Mouse (Mus musculus): ENCODE measurements around the gene Celf2.

Celf2 gene

DNA sequence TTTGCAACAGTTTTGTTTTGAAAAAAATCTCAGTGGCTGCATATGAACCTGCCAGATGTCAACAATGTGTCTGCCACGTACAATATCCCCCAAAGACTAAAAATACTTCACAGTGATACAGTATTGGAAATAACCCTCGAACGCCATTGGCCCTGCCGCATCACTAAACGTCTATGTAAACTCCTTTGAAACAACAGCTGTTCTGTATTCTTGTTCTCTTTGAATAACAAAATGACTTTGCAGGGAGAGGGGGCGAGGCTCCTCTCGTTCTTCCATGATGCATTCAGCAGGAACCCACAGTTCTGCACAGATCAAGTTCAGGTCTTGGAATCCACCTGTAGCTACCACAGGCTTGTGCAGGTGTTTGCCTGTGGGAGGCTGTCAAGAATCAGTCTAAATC lies 597.4 kb downstream of the Celf2 start:
- DNase-seq (ENCODE audit: low read depth), result no peak

GRCm38 (mm10) chr2:6909921-6910320 lies 599.4 kb downstream of the Celf2 start:
- DNase-seq (ENCODE audit: low read depth), result peak; percentile 27

DNA sequence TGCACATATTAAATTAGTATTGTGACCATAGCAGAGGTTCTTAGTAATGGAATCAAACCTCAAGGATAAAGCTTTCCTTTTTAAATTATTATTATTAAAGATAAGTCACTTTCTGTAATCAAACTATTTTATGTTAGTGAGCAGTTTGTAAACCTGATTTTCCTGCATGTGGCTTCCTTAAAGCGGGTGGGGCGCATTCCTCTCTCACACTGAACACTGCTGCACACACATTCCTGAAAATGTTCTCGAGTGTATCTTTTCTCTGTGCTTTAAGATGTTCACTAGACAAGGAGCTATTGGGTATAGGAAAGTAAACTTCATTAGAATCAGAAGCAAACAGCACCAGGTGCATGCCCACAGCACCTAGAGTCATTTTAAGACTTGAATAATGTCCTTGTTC lies 605.0 kb downstream of the Celf2 start:
- DNase-seq (ENCODE audit: low read depth), result no peak

DNA sequence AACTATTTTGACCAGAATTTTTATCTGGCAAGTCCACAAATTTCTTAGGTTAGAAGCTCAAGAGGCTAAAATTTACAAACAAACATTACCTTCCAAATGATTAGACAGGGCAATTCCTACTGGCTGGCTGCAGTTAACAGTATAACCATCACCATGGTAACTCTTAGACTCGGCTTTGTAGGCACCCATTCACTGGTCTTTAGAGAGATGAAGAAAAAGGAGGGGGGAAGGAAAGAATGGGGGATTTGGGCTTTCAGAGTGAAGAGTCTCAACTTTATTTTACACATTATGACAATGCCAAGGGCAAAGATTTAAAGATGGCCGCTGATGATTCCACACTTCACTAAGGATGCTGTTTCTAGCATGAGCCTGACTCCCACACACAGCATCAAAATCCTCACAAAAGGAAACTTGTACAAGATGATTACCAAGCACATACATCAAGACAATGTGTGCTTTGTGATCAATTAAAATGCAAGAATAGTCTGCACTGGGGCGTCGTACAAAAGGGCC lies 606.1 kb downstream of the Celf2 start:
- DNase-seq (ENCODE audit: low read depth), result no peak

GRCm38 (mm10) chr2:6896896-6897295 lies 612.5 kb downstream of the Celf2 start:
- no peak for DNase-seq (ENCODE audit: low read depth)

DNA sequence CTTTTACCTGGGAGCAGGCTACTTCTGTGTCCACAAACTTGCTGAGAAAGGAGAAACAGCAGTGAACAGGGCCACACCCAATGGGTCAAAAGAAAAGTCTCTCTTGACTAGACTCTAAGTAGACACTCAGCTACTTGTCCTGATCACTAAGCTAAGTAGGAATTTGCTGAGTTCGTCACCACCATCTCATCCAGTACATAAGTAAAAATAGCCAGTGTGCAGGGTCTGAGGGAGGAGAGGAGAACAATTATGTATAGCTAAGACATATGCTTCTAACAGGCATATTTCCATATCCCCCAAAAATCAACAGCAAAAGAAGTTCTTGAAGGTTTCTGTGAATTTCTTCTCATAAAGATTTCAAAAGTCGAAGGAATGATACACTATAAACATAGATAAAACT lies 615.8 kb downstream of the Celf2 start:
- no peak for DNase-seq (ENCODE audit: low read depth)

- no peak for DNase-seq (ENCODE audit: low read depth)
Observed at GRCm38 (mm10) chr2:6893095-6893494, 616.3 kb downstream of the Celf2 start.

DNA sequence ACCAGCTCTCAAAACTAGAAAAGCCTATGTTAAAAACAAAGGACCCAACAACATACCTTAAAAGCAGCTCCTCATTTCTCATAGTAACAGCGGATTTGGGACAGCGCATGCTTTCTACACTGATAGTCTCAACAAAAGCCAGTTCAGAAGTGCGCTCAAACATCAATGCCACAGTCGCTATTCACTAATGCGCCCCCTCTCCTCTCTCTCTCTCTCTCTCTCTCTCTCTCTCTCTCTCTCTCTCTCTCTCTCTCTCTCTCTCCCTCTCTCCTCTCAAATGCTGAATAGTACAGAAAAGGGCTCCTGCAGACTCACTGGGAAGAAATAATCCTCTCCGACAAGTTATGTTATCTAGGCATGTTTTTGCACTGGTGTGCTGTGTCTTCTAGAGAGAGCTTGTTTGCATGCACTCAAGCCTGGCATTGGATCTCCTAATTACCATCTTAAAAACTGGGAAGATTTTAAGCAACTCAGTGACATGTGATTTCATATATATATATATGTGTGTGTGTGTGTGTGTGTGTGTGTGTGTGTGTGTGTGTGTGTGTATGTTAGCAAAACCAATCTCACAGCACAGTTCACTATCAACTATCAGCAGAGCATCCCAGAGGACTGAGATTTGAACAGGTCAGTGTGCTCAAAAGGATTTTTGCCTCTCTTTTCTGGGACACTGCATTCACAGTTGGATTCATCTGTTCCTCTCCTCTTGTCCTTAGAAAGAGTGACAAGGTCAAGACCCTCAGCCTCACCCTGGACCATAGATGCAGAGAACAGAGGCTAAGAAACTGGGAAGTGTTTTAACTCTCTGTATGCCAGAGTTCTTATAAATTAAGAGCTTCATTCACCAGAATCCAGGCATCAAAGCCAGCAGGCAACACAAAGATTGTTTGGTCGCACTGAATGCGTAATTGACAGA lies 624.3 kb downstream of the Celf2 start:
- no peak for DNase-seq (ENCODE audit: low read depth)

DNA sequence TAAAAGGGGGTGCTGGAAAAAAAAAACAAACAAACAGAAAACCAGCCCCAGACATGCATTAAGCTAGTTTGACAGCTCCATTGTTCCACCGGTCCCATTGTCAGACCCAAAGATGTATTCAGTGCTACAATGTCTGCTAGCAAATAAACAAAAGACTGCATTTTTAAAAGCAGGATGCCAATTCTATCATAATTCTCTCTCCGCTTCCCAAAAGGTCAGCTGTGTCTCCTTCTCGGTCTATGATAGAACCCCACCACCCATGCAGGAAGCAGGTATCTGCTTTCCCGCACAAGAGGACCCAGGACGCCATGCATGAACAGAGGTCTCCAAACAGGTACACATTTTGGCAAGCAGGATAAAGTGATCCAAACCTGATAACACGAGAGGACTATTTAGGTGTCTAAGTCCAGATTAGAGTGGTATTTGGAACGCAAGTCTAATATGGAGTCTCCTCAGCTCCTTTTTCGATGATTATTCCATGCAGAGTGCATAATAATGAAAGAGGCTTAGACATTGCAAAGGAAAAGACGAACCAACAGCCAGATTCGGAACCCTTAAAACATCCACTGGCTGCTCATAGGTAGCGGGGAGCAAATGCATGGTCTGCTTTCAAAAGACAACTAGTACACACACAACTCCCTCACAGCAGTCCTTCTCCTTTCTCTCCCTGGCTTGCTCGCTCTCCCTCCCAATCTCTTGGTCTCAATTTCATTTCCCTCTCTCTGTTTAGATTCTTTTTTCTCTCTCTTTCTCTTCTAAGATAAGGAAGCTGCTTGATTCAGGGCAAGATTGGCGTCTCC lies 625.2 kb downstream of the Celf2 start:
- no peak for DNase-seq (ENCODE audit: low read depth)

- DNase-seq (ENCODE audit: low read depth), result no peak
Observed at GRCm38 (mm10) chr2:6882236-6882885, 627.0 kb downstream of the Celf2 start.

GRCm38 (mm10) chr2:6880941-6881575 lies 628.3 kb downstream of the Celf2 start:
- DNase-seq (ENCODE audit: low read depth), result no peak

DNA sequence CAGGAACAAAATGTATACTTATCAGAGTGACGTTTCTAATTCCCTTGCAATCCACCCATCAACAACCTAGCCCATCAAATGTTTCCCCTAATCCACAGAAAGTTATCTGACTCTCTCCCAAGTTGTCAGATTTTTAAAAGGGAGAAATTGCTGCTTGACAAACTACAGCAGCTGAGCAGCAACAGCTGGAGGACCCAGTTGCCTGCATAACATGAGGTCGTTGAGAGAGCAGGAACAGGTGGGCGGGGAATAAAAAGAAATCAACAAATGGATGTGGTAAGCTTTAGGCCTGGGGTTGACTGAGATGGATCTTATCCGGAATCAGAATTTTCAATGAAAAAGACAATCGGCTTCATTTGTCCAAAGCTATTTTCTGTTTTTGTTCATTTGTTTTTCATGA lies 632.3 kb downstream of the Celf2 start:
- DNase-seq (ENCODE audit: low read depth), result no peak

DNA sequence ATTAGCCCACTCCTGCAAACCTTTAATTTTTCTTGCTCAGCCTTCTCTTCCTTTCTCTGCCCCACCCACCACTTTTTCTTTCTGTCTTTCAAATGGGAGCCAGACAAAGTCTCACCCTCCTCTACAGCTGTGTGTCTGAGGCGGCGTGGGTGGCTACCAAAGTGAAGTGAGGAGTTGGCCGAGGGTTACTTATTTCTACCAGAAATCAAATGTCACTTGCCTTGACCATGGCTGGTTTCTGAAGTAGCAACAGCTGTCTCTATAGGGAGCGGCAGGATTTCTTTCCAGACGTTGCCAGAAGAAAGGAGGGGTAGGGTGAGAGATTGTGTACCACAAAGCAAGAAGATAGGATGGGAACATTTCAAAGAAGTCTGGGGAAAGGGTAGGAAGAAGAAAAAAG lies 632.8 kb downstream of the Celf2 start:
- DNase-seq (ENCODE audit: low read depth), result no peak

GRCm38 (mm10) chr2:6875071-6875611 lies 634.2 kb downstream of the Celf2 start:
- DNase-seq (ENCODE audit: low read depth), result no peak

- no peak for DNase-seq (ENCODE audit: low read depth)
Observed at GRCm38 (mm10) chr2:6874266-6874955, 635.0 kb downstream of the Celf2 start.

- DNase-seq (ENCODE audit: low read depth), result no peak
Observed at GRCm38 (mm10) chr2:6873711-6874110, 635.7 kb downstream of the Celf2 start.

- DNase-seq (ENCODE audit: low read depth), result no peak
Observed at GRCm38 (mm10) chr2:6872894-6873255, 636.5 kb downstream of the Celf2 start.

- DNase-seq (ENCODE audit: low read depth), result no peak
Observed at GRCm38 (mm10) chr2:6872131-6872893, 637.1 kb downstream of the Celf2 start.

GRCm38 (mm10) chr2:6871281-6872130 lies 637.9 kb downstream of the Celf2 start:
- no peak for DNase-seq (ENCODE audit: low read depth)

All from fibroblast of lung, adult 2 months (primary cell).